Mouse (Mus musculus) induced T-regulatory cell, adult 2 months (primary cell): ENCODE results near the gene Erp29.
A peak's percentile ranks its signal among the peaks of the same experiment; 100 is the strongest.

Experiments
- DNase-seq: peaks from one replicate; pipeline ENCODE4 v3.0.0-alpha.2; 2012; ENCODE audit warnings: low read depth

Gene Erp29

DNA sequence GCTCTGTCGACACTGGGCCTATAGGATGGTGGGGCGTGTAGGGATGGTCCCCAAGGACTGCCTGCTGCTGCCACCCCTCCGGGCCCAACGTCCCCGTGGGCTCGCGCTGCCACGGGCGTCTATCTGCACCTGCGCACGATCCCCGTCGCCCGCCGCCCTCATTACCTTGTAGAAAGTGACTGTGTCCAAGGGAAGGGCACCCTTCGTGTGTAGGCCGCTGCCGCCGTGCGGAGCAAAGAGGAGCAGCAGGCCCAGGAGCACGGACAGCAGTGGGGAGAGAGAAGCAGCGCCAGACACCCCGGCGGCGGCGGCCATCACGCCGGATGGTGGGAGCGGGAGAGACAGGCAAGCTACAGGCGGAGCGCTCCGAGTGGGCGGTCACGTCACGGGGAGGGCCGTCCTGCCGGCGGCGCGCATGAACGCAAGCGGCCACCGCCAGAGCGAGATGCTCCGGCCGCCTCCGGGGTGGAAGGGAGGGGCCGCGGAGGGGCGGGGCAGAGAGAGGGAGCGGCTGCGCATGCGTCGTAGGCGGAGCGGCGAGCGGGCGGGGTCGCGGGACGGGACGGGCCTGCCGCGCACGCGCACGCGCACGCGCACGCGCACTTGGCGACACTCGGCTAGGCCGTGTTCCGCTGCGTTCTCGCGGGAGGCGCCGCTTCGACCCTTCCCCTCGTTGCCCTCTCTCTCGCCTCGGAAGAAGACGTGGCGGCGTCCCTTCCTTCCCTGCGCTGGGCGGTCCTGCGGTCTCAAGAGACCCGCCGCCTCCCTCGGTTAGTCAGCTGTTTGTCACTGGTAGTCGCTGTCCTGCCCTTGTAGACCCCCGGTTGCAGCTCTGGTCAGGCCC, at the start of gene Erp29:
Gene Erp29 (minus strand): TSS at position 481 of the 844 bp plus-strand sequence.
- DNase-seq, result peak; percentile 98

DNA sequence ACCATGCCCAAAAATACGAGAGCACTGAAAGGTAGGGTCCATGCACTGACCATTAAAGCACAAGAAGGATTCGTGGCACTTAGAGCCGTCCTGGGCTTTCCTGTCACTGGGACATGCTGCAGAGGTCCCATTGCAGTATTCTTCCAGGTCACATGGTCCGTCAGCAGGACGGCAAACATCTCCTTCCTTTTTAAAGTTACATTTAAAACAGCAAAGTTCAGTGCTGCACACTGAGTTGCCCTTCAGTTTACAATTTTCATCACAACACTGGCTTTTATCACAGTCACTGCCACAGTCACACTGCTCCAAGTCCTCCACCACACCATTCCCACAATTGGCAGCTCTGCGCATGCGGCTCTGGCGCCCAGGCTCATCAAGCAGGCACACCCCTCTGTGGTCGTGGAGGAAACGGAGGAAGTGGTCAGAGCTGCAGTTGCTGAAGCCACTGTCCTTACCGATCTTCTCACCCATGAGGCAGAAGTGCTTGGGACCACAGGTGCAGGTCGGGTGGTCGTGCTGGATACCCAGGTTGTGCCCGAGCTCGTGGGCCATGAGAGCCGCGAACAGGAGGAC, 49.2 kb upstream of the Erp29 start:
- DNase-seq, result peak; percentile 25

DNA sequence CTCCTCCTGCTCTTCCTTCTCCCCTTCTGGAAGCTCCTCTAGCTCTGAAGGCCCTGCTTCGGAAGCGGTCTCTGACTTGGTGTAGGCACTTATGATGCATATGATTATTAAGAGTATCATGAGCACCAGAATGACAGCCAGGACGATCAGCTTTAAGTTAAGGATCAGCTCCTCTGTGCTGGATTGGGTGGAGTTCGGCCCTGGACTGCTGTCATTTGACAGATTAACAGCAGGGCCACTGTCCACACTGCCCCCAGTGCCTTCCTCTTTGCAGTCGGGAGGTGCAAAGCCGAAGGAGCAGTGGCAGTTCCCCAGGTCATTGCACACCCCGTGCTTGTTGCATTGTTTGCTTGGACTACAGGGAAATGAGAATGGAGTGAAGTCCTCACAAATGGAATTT, 48.4 kb upstream of the Erp29 start:
- DNase-seq, result no peak

DNA sequence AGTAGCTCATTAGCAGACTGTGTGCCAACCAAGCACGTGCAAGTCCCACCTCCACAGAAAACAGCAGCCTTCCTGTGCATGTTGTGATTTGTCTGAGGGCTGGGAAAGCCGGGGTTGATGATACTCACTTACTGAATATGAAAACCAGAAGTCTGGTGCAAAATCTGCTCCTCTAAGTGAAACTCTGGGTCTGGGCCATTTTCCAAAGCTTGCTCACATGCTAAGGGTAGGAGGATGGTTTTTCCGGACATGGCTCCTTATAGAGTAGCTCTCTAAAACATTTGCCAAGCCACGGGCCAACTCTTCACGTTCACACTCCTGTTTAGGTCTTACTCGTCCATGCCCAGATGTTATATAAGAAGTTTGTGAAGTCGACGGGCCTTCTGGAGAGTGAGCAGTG, 41.0 kb upstream of the Erp29 start:
- no peak for DNase-seq

DNA sequence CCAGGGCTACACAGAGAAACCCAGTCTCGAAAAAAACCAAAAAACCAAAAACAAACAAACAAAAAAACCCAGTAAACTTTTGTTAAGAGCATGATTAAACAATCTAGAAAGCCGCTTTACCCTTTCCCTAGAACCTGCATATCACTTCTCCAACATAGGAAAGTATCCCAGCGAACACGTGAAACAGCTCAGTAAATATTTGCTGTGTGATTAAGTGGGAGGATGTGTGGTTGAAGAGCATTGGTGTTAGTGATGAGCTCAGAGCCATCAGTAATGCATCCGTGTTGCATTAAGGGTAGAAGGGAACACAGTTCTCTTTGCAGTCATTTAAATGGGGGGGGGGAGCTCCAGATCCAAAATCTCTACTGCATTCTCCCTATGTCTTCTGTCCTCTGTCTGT, 32.5 kb upstream of the Erp29 start:
- DNase-seq, result no peak

DNA sequence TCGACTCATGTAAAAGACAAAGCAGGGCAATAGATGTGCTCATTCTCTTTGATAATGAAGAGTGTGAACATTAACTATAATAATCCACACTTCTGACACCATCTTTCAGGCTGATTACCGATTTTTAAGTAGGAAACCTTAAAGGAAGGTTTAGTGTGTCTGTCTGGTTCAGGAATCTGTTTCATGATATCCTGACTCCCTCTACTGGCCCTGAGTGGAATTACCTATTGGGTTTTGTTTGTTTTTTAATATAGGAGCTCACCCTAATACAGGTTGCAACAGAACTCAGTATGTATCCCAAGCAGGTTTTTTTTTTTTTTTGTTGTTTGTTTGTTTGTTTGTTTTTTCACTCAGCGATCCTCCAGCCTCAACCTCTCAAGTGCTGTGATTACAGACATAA, 25.4 kb upstream of the Erp29 start:
- DNase-seq, result peak; percentile 86

DNA sequence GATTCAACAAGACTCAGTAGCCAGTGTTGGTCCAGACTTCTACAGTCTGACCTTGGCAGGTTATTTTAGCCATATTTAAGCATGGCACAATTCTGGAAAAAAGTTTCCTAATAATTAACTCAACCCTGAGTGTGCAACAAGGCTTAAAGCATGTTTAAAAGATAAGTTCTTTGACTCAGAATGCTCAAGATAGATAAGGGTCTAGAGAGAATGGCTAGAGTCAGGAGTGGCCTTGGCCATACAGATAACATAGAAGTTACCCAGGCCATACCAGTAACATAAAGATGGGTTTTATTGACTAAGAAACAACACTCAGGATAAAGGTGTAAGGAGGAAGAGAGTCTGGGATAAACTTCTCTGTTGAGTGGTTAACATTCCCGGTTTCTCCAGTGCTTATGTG, 23.7 kb upstream of the Erp29 start:
- DNase-seq, result no peak

DNA sequence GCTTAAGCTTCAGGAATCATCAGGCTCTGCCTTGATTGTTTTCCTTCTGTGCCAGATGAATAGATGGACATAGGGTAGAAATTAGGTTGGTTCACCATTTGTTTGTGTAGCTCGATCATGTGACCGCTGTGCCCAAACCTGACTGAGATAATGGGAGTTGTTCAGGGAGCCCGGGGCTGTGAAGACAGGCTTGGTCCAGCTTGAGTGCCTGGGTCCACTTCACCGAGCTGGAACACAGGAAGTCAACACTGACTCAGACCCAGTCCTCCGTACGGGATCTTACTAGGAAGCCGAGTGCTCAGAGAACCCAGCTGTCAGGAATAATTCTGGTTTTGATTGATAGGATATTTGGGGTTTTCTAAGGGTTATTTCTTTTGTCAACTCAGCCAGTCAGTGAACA, 22.3 kb upstream of the Erp29 start:
- DNase-seq, result no peak

DNA sequence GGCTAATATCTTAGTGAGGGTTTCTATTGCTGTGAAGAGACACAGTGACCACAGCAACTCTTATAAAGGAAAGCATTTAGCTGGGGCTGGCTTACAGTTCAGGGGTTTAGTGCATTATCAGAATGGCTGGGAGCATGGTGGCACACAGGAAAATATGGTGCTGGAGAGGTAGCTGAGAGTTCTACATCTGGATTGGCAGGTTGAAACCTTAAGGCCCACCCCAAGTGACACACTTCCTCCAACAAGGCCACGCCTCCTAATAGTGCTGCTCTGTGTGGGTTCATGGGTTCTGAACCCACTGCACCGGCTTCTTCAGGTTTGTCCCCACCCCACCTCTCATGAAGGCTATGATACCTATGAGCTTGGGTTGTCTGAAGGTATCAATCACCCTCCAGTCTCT, 20.1 kb upstream of the Erp29 start:
- DNase-seq, result no peak

DNA sequence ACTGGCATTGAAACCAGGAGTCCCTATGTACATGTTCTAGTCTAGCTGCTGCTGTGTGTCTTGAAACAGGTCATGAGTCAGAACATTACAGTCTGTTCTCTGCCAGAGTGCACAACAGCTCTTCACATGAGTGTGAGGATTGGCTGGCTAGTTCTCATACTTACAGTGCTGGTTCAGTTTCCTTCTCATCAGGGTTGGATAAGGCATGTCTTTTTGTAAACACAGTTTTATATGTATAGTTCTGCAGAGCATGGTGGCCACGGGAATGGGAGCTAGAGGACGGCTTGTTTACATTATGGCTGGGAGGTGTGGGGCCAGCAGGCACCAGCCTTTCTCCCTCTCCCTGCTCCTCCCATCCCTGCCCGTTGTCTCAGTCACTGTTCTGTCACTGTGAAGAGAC, 17.3 kb upstream of the Erp29 start:
- no peak for DNase-seq

DNA sequence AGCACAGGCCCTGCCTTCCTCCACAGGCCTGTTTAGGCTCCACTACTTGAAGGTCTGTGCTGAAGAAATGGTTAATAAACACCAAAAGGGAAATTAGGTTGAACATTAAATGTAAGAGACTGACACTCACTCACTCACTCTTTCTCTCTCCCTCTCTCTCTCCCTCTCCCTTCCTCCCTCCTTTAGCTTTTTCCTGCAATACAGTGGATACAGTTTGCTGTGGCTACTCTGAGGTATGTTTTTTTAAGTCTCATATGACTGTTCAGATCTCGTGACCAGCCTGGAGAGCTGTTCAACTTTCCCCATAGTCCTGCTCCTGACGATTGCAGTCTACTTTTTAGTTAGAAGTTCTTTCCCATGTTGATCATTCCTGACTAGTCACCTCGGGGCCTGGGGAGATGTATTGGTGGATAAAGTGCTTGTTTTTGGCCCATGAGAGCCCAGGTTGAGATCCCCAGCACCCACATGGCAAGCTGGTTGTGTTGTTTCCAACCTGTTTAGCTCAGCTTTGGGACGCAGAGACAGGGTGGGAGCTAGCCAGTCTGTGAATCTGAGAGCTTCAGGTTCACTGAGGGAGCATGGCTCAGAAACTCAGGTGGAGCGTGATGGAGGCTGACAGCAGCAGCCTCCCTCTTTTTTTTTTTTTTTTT, 11.4 kb upstream of the Erp29 start:
- no peak for DNase-seq

DNA sequence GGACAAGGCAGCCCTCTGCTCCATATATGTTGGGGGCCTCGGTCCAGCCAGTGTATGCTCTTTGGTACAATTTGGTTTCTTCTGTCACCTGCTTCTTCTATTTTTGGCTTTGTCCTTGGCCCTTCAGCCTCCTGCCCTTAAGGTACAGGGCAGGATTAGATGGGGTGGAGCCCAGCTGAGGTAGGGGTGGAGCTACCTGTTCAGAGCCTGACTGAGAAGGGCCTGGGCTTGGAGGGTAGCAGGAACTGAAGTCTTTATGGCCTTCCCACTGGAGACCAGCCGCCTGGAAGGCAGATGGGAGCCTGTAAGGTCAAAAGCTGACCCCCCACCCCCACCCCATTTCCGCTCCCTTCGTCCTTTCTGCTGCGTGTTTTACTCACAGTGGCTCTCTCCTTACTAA, 10.7 kb upstream of the Erp29 start:
- DNase-seq, result no peak

DNA sequence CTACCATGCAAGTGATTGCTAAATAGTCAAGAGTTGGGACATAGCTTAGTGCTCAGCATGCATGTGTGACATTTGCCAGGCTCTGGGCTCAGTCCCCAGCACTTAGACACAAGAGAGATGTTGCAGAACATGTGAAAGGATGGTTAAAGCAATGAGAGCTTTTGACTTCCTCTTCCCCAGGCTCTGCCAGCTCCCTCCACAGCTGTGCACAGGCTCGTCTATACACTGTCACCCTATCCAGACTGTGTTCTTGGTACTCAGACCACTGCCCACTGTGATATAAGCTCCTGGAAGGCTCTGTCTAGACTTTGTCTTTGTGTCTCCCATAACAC, 9.8 kb upstream of the Erp29 start:
- no peak for DNase-seq

DNA sequence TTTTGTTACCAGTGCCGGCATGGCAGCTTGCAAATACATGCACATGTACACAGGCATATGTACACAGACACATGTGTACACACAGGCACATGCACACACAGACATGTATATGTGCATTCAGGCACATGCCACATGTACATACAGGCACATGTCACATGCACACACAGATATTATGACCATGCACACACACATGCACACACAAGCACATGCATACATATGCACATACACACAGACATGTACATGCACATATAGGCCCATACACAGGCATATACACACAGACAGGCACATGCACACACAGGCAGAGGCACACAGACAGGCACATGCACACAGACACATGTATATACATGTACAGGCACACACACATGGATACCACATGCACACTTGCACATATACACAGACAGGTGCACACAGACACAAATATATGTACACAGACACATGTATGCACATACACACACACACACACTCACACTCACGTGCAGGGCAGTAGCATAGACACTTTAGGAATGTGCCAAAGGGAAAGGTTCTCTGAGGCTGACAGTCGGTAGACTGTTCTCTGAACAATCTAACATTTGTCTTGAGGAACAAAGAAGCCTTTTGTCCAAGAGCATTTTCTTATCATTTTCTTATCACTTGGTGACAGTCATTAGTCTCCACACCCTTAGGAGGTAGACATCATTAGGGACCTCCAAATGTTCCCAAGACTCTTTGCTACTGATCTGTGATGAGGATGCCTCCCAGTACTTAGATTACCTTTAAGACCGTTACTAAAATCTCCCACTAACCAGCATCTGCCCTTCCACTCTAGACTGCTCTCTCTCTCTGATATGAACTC, 9.2 kb upstream of the Erp29 start:
- no peak for DNase-seq

DNA sequence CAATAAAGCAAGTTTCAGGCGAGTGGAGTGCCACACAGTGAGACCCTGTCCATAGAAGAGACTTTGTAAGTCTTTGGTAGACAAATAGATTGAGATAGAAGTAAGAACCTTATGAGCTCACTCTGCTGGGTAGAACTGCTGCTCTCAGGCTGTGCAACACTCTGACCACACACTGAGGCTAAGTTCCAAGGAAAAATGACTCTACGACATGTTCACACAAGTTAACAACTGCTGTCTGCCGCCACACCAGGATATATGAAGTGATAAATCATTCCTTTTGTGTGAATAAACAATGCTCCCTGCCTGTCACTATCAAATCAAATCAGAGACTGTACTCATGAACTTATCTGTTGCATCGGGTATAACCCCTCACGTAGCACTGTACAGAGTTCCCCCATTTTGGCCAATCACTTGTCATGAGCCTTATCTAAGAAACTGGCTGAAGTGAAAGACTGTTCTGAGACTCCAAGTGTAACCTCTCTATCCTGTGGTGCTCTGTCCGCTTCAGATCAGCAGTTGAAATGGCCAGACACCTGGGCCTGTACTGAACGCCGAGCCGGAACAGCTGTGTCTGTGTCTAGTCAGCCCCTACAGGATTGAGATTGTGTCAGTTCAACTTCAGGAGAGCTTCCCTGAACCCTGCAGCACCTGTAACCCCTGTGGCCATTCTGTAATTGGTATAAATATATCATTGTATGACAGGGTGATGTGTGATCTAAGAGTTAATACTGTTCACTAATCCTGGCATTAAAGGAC, 3.4 kb upstream of the Erp29 start:
- DNase-seq, result no peak

DNA sequence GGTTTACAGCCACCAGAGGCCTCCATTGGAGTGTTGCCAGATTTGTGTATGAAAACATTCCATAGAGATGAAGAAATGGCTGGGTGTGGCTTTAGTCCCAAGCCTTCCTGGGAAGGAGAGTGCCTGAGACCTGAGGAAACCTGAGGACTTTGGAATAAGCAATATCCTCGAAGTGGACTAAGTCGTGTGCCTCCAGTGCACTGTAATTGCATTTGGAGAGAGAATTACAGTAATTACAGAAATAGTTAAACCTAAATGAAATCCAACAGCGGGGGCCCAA, 2.1 kb upstream of the Erp29 start:
- no peak for DNase-seq

DNA sequence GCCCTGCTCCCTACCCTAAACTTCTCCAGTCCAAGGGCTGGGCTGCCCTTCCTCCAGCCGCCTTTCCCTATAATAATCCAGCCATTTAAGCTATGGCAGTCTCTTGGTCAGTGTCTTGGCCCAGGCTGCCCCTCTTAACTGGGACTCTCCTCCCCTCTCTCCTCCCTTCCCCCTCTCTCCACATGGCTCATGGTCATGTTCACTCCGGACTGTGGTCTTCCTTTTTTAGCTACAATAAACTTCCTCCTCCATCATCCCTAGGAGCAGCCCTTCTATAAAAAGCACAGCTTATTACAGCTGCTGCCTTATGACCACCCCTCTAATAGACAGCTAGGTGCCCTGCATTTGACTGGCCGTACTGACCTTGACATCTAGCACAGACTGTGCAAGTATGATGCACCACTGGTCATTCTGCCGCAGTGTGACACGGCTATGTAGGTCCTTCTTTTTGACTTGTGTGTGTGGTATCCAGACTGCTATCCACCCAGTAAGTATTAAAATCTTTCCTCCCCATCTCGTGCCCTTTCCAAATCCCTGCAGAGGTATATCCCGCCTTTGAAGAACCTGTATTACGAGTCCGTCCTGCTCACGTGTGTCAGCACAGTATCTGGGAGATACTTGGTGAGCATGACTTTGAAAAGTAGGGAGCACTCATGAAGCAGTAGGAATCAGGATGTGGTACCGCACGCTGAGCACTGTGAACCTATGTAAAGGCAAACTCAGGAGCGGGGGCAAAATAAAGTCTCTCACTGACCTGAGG, 1.6 kb upstream of the Erp29 start:
- DNase-seq, result no peak

DNA sequence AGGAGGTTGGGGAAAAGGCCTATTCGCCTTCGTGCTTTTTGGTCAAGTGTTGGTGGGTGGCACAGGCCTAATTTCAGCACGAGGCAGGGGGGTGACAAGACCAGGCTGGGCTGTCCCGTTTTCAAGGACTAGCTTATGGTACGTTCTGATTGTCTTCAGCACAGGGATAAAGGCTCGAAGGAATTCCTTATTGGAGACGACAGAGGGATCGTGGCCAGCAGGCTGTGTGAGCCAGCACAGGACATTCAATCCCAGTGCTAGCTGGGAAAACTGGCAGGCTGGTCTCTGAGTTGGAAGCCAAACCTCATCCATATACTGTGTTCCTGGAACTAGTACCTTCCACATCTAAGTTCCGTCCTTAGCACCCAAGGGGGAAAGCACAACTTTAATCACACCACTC, 600 bp upstream of the Erp29 start:
- no peak for DNase-seq

DNA sequence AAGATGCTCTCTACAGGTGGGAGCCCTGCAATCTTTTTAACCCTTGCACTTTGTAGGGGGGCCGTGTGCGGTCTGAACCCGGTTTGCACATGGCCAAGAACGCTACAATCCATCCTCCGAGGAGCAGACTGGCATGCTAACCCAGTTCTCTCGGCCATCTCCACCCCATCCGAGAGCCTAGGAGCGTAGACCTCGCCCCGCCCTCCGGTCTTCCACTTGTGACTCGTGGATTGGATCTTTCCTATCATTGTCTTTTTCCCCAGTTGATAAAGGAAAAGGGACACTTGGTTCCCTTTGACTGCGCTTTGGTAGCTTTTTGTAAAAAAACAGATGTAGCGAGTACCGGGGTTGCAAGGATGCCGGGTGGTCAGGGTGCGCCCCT, 671 bp downstream of the Erp29 start, which contains the start of gene Tmem116:
Gene Tmem116 (plus strand): TSS at position 250 of the 382 bp plus-strand sequence.
- DNase-seq, result peak; percentile 64

DNA sequence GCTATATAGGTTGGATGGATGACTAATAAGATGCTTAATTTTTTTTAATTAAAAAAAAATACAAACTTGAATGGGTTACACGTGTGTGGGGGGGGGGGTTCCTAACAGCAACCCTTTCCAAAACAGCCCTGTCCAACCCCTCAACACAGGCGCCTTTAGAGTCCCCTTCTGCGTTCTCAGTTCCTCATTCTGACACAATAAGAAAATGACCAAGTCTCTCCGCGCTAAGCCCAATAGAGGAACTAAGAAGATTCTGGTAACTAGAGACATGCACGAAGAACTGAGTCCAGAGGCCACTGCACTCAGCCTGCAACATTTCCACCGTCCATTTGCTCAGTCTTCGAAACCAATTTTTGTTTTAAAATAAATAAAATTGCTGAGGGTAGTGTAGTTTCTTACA, 1.1 kb downstream of the Erp29 start:
- DNase-seq, result no peak

DNA sequence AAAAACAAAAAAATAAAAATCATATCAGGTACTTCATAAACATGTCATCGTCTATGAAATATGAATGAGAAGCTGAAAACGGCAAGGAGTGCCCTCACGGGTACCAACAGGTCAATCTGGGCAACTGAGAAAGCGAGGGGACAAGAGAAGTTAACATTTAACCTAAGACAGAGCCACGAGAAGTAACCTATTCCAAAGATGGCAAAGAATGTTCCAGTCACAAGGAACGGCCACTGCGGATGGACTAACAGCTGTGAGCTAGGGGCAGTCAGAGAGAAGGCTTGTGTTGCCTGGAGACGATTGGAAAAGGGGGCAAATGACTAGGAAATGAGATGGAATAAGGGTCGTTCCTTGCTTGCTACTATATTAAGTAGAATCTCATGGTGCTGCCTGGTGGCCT, 1.8 kb downstream of the Erp29 start:
- DNase-seq, result no peak
